In genomic region chr1:180428101-180428712, GRCm38 (mm10) we compare ENCODE assay signal across 8 mouse cellular contexts. TPM values are rescaled to one million over a fixed set of nuclear protein-coding genes. Genes with fewer than 3 reads are reported as not detected.
DNase-seq lines count a peak whose midpoint lies in the region; ATAC-seq and TF ChIP-seq lines count a peak whose summit lies in the region.

No protein-coding gene starts in this region.

- ATAC-seq in hindbrain, embryonic 14.5 days (ENCODE audit: low FRiP score), result no peak
- ATAC-seq in hindbrain, embryonic 12.5 days (ENCODE audit: low FRiP score), result no peak
- peak; percentile 46 for ATAC-seq in CD4-positive, CD25-positive, alpha-beta regulatory T cell, adult 4 months
- ATAC-seq in embryonic facial prominence, embryonic 14.5 days (ENCODE audit: low read depth), result no peak
- ATAC-seq in stomach, postnatal 0 days (ENCODE audit: low FRiP score, low TSS enrichment), result no peak; the same call in 1 of the 2 replicates

- WGBS in hindbrain, embryonic 14.5 days, result 33% methylated on average over 9 of the region's 9 CpGs
- 35% methylated on average over 9 of the region's 9 CpGs for WGBS in hindbrain, embryonic 12.5 days
- WGBS in embryonic facial prominence, embryonic 14.5 days, result 14% methylated on average over 9 of the region's 9 CpGs
- WGBS in stomach, postnatal 0 days, result 14% methylated on average over 9 of the region's 9 CpGs

- H3K4me1 ChIP-seq in hindbrain, embryonic 14.5 days (replicated peaks; ENCODE audit: control insufficient read depth, insufficient read depth, low read length), result peaks cover 8% of the 10 kb centered on the region
- H3K4me1 ChIP-seq in hindbrain, embryonic 12.5 days, result peaks cover 6% of the 10 kb centered on the region
- H3K4me1 ChIP-seq in embryonic facial prominence, embryonic 14.5 days (ENCODE audit: control insufficient read depth, insufficient read depth, low read length), result peaks cover 10% of the 10 kb centered on the region
- 0 out of 2 replicates have a peak, but pooled peaks cover 2% of the 10 kb centered on the region for H3K4me1 ChIP-seq in stomach, postnatal 0 days (replicated peaks; ENCODE audit: control insufficient read depth, insufficient read depth)

- H3K9ac ChIP-seq in hindbrain, embryonic 14.5 days, result no peak overlapping the region
- H3K9ac ChIP-seq in hindbrain, embryonic 12.5 days, result no peak overlapping the region
- peak overlapping the region; percentile 35; the same call in 1 of the 2 replicates for H3K9ac ChIP-seq in embryonic facial prominence, embryonic 14.5 days (ENCODE audit: low read depth, low read length)
- H3K9ac ChIP-seq in stomach, postnatal 0 days (ENCODE audit: low read length), result no peak overlapping the region

- no peaks in the 10 kb centered on the region for H3K36me3 ChIP-seq in hindbrain, embryonic 14.5 days (replicated peaks; ENCODE audit: control insufficient read depth, insufficient read depth)
- H3K36me3 ChIP-seq in hindbrain, embryonic 12.5 days, result no peaks in the 10 kb centered on the region
- H3K36me3 ChIP-seq in embryonic facial prominence, embryonic 14.5 days (ENCODE audit: control insufficient read depth, insufficient read depth, low read length), result no peaks in the 10 kb centered on the region
- H3K36me3 ChIP-seq in stomach, postnatal 0 days (ENCODE audit: control insufficient read depth, insufficient read depth, low read length), result no peaks in the 10 kb centered on the region

- peak; percentile 98 for TF ChIP-seq CTCF in stomach, postnatal 0 days (IDR thresholded peaks at IDR 0.05; ENCODE audit: low read depth)

- no peak overlapping the region for H3K4me3 ChIP-seq in hindbrain, embryonic 14.5 days (replicated peaks; ENCODE audit: low read length)
- no peak overlapping the region for H3K4me3 ChIP-seq in hindbrain, embryonic 12.5 days
- no peak overlapping the region for H3K4me3 ChIP-seq in embryonic facial prominence, embryonic 14.5 days (ENCODE audit: low read depth, low read length)
- no peak overlapping the region for H3K4me3 ChIP-seq in stomach, postnatal 0 days (ENCODE audit: low read depth, low read length)

- DNase-seq in hindbrain, embryonic 14.5 days (ENCODE audit: low spot score), result peak; percentile 83
- peak; percentile 58 for DNase-seq in adrenal gland, postnatal 25 days
- peak; percentile 90 for DNase-seq in embryonic facial prominence, embryonic 14.5 days (ENCODE audit: low spot score)
- peak; percentile 76 for DNase-seq in kidney, postnatal 14 days
- peak; percentile 79 for DNase-seq in lung, postnatal 36 days
- peak; percentile 49 for DNase-seq in stomach, postnatal 0 days (ENCODE audit: low spot score)

- no peak for TF ChIP-seq EP300 in stomach, postnatal 0 days (optimal IDR thresholded peaks at IDR 0.05)

- H3K9me3 ChIP-seq in hindbrain, embryonic 14.5 days (ENCODE audit: control insufficient read depth, low read length), result no peaks in the 10 kb centered on the region
- H3K9me3 ChIP-seq in hindbrain, embryonic 12.5 days (replicated peaks), result no peaks in the 10 kb centered on the region
- H3K9me3 ChIP-seq in embryonic facial prominence, embryonic 14.5 days (ENCODE audit: control insufficient read depth, low read length), result no peaks in the 10 kb centered on the region
- no peaks in the 10 kb centered on the region for H3K9me3 ChIP-seq in stomach, postnatal 0 days (ENCODE audit: control insufficient read depth, low read length)

- H3K4me2 ChIP-seq in hindbrain, embryonic 14.5 days (replicated peaks), result no peak overlapping the region
- no peak overlapping the region for H3K4me2 ChIP-seq in hindbrain, embryonic 12.5 days (replicated peaks)
- peak overlapping the region; percentile 27 for H3K4me2 ChIP-seq in embryonic facial prominence, embryonic 14.5 days (ENCODE audit: low read depth, low read length)
- H3K4me2 ChIP-seq in stomach, postnatal 0 days (replicated peaks; ENCODE audit: low read depth), result no peak overlapping the region

- H3K27me3 ChIP-seq in hindbrain, embryonic 14.5 days (ENCODE audit: control insufficient read depth, insufficient read depth, low read length), result no peaks in the 10 kb centered on the region
- no peaks in the 10 kb centered on the region; the same call in 1 of the 2 replicates for H3K27me3 ChIP-seq in hindbrain, embryonic 12.5 days
- no peaks in the 10 kb centered on the region for H3K27me3 ChIP-seq in embryonic facial prominence, embryonic 14.5 days (replicated peaks; ENCODE audit: control insufficient read depth, insufficient read depth, low read length)
- H3K27me3 ChIP-seq in stomach, postnatal 0 days (ENCODE audit: control insufficient read depth, insufficient read depth, low read length), result no peaks in the 10 kb centered on the region

- H3K27ac ChIP-seq in hindbrain, embryonic 14.5 days, result no peak overlapping the region
- no peak overlapping the region for H3K27ac ChIP-seq in hindbrain, embryonic 12.5 days
- 0 out of 2 replicates have a peak overlapping the region, but pooled peaks have one; percentile 13 for H3K27ac ChIP-seq in embryonic facial prominence, embryonic 14.5 days (replicated peaks; ENCODE audit: low read depth, low read length)
- peak overlapping the region; percentile 46; the same call in 1 of the 2 replicates for H3K27ac ChIP-seq in stomach, postnatal 0 days (replicated peaks)

RNA-seq across cellular contexts. Expression of gene Stum, which starts 55.1 kb away (rescaled TPM):
- 15.6 and 16.1 TPM in 2 replicates for polyA plus RNA-seq in hindbrain, embryonic 14.5 days (2014; fragmentation: Nextera tagmentation; extraction: Ambion mirVana)
- 1.3 and 1.7 TPM in 2 replicates for polyA plus RNA-seq in hindbrain, embryonic 12.5 days (2016; fragmentation: Nextera tagmentation; extraction: Ambion mirVana)
- not detected for polyA plus RNA-seq in CD4-positive, CD25-positive, alpha-beta regulatory T cell, adult 4 months (2017; shearing (Covaris generic))
- total RNA-seq in adrenal gland, postnatal 25 days (2021), result 0.12 and 0.57 TPM in 2 replicates
- 4.0 and 5.3 TPM in 2 replicates for polyA plus RNA-seq in embryonic facial prominence, embryonic 14.5 days (2014; fragmentation: Nextera tagmentation; extraction: Ambion mirVana)
- 3.5 and 4.3 TPM in 2 replicates for polyA plus RNA-seq in stomach, postnatal 0 days (2015; fragmentation: Nextera tagmentation; extraction: Ambion mirVana)

Comparison
In these comparisons a context has a peak if more than half of its experiments do, and no peak if none do; other contexts are left out.
1. H3K27ac ChIP-seq: peak in embryonic facial prominence, embryonic 14.5 days (single experiment) and stomach, postnatal 0 days (single experiment); none in hindbrain, embryonic 14.5 days (single experiment) and hindbrain, embryonic 12.5 days (single experiment).
2. Peak in every context shown above with its lines, with median percentiles within 50 percentile points of each other: DNase-seq.